Comparison of ENCODE assay signal across 8 mouse cellular contexts in the genomic region with DNA sequence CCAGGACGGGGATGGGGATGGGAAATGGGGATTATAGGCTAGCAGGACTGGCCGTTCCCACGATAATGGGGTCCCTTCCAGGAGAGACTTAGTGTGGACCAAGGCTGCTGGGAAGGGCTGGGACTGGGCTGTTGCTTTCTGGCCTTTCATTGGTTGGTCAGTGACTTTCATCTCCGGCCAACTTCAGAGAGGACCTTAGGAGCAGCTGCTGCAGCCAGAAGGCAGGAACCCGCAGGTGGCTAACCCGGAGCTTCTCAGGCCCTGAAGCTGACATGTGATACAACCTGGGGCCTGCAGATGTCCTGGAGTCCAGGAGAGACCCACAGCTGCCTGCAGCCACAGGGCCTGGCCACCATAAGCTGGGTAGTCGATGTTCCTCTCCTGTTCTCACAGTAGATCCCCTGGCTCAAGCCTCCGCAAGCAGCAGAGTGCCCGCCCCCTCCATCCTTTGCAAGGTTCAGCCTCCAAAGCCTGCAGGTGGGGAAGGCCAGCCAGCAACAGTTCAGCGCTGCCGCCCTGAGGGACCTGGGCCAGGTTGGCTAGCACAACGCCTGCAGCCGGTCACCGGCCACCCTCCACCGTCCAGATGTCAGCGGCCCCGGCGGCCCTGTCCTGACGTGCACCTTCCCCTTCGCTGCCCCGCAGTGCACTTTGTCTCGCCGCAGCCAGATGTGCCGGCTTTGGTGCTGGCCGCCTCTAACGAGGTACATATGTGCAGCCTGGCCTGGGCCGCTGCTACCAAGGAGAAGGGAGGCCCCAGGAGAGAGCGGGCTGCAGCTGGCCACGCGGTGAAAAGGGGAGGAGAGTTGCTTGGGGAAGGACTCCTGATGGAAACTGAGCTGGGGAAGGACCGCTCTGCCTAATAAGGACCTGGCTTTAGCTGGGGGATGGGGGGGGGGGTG. TPM values are rescaled to one million over a fixed set of nuclear protein-coding genes. Genes with fewer than 3 reads are reported as not detected.
DNase-seq lines count a peak whose midpoint lies in the region; ATAC-seq and TF ChIP-seq lines count a peak whose summit lies in the region.

No protein-coding gene starts in this region.

- ATAC-seq in lung, embryonic 14.5 days (ENCODE audit: insufficient read depth): peak; percentile 81
- 0 out of 2 replicates have a peak, but pooled peaks have one; percentile 46 for ATAC-seq in hindbrain, embryonic 13.5 days (ENCODE audit: low FRiP score)
- ATAC-seq in liver, postnatal 0 days: peak; percentile 33; the same call in 1 of the 2 replicates
- no peak for ATAC-seq in activated CD4-positive, CD25-positive, alpha-beta regulatory T cell, adult 4 months
- no peak for ATAC-seq in frontal cortex, adult (ENCODE audit: low TSS enrichment)

- H3K9ac ChIP-seq in lung, embryonic 14.5 days: peak overlapping the region; percentile 24; the same call in 1 of the 2 replicates
- peak overlapping the region; percentile 61 for H3K9ac ChIP-seq in hindbrain, embryonic 13.5 days
- H3K9ac ChIP-seq in liver, postnatal 0 days (replicated peaks): 0 out of 2 replicates have a peak overlapping the region, but pooled peaks have one; percentile 21

- peak overlapping the region; percentile 22; the same call in 1 of the 2 replicates for H3K4me3 ChIP-seq in lung, embryonic 14.5 days (ENCODE audit: low read depth, low read length)
- peak overlapping the region; percentile 54 for H3K4me3 ChIP-seq in gastrocnemius, adult 2 months
- H3K4me3 ChIP-seq in hindbrain, embryonic 13.5 days: peak overlapping the region; percentile 5; the same call in 1 of the 2 replicates
- H3K4me3 ChIP-seq in liver, postnatal 0 days (ENCODE audit: low read depth, low read length): no peak overlapping the region
- peak overlapping the region; percentile 37 for H3K4me3 ChIP-seq in small intestine, adult 2 months (ENCODE audit: low read depth, low read length)

- DNase-seq in lung, embryonic 14.5 days: peak; percentile 68
- DNase-seq in lung, postnatal 36 days: no peak
- DNase-seq in gastrocnemius, adult 2 months: peak; percentile 84
- peak; percentile 39 for DNase-seq in liver, postnatal 0 days

- TF ChIP-seq CTCF in lung, embryonic 14.5 days (IDR thresholded peaks at IDR 0.05; ENCODE audit: low read depth): no peak
- TF ChIP-seq CTCF in gastrocnemius, adult 2 months (IDR thresholded peaks at IDR 0.05): no peak
- no peak for TF ChIP-seq CTCF in liver, postnatal 0 days (IDR thresholded peaks at IDR 0.05; ENCODE audit: low read depth)
- TF ChIP-seq CTCF in small intestine, adult 2 months (IDR thresholded peaks at IDR 0.05; ENCODE audit: extremely low read depth, insufficient read length, insufficient replicate concordance, low read depth, low read length): no peak

- WGBS in lung, embryonic 14.5 days: 11% methylated on average over 31 of the region's 31 CpGs
- whole genome bisulfite sequencing in hindbrain, embryonic 13.5 days: 11% methylated on average over 31 of the region's 31 CpGs
- WGBS in liver, postnatal 0 days (ENCODE audit: insufficient replicate concordance): 27% methylated on average over 31 of the region's 31 CpGs
- 32% methylated on average over 31 of the region's 31 CpGs for WGBS in small intestine, adult 2 months

- H3K27ac ChIP-seq in lung, embryonic 14.5 days (ENCODE audit: low read depth): peak overlapping the region; percentile 16; the same call in 1 of the 2 replicates
- peak overlapping the region; percentile 85 for H3K27ac ChIP-seq in gastrocnemius, adult 2 months
- H3K27ac ChIP-seq in hindbrain, embryonic 13.5 days: peak overlapping the region; percentile 20
- H3K27ac ChIP-seq in liver, postnatal 0 days (ENCODE audit: low read depth): no peak overlapping the region
- peak overlapping the region; percentile 39 for H3K27ac ChIP-seq in small intestine, adult 2 months (ENCODE audit: insufficient read depth, low read depth, low read length)

- no peak for TF ChIP-seq EP300 in liver, postnatal 0 days (IDR thresholded peaks at IDR 0.05; ENCODE audit: low read depth)

- peaks cover 9% of the 10 kb centered on the region for H3K4me1 ChIP-seq in lung, embryonic 14.5 days (ENCODE audit: insufficient read depth)
- peaks cover 15% of the 10 kb centered on the region for H3K4me1 ChIP-seq in hindbrain, embryonic 13.5 days (replicated peaks)
- H3K4me1 ChIP-seq in liver, postnatal 0 days (ENCODE audit: insufficient read depth): peaks cover 32% of the 10 kb centered on the region
- H3K4me1 ChIP-seq in small intestine, adult 2 months (ENCODE audit: control insufficient read depth, insufficient read depth, insufficient read length, low read length): peaks cover 41% of the 10 kb centered on the region

- H3K4me2 ChIP-seq in lung, embryonic 14.5 days: peak overlapping the region; percentile 61
- H3K4me2 ChIP-seq in hindbrain, embryonic 13.5 days: peak overlapping the region; percentile 49
- peak overlapping the region; percentile 32; the same call in 1 of the 2 replicates for H3K4me2 ChIP-seq in liver, postnatal 0 days (ENCODE audit: low read depth, low read length)

- no peak for TF ChIP-seq POLR2A in small intestine, adult 2 months (IDR thresholded peaks at IDR 0.05; ENCODE audit: low read depth, low read length)

- no peaks in the 10 kb centered on the region for H3K27me3 ChIP-seq in lung, embryonic 14.5 days (ENCODE audit: insufficient read depth, low read length)
- H3K27me3 ChIP-seq in hindbrain, embryonic 13.5 days: peaks cover 6% of the 10 kb centered on the region; the same call in 1 of the 2 replicates
- 0 out of 2 replicates have a peak, but pooled peaks cover 8% of the 10 kb centered on the region for H3K27me3 ChIP-seq in liver, postnatal 0 days (ENCODE audit: insufficient read depth, low read length)
- H3K27me3 ChIP-seq in small intestine, adult 2 months (ENCODE audit: control insufficient read depth, insufficient read depth, low read length): no peaks in the 10 kb centered on the region

- intact Hi-C loops in gastrocnemius, adult 2 months (cut with DNase I): no loop called here

- no peaks in the 10 kb centered on the region for H3K9me3 ChIP-seq in lung, embryonic 14.5 days (ENCODE audit: low read depth, low read length)
- H3K9me3 ChIP-seq in hindbrain, embryonic 13.5 days: no peaks in the 10 kb centered on the region
- H3K9me3 ChIP-seq in liver, postnatal 0 days (ENCODE audit: low read length): no peaks in the 10 kb centered on the region

- H3K36me3 ChIP-seq in lung, embryonic 14.5 days (ENCODE audit: insufficient read depth): no peaks in the 10 kb centered on the region
- no peaks in the 10 kb centered on the region for H3K36me3 ChIP-seq in hindbrain, embryonic 13.5 days
- no peaks in the 10 kb centered on the region for H3K36me3 ChIP-seq in liver, postnatal 0 days (replicated peaks; ENCODE audit: insufficient read depth, low read length)
- H3K36me3 ChIP-seq in small intestine, adult 2 months (ENCODE audit: control insufficient read depth, insufficient read depth, low read length): no peaks in the 10 kb centered on the region

RNA-seq across cellular contexts. Expression of a gene that starts 55.3 kb away (rescaled TPM):
- polyA plus RNA-seq in lung, embryonic 14.5 days (2014; fragmentation: Nextera tagmentation; extraction: Ambion mirVana): 15.7 and 19.2 TPM in 2 replicates
- 1 to 10 TPM in 1 of 2 experiments, under 1 TPM in 1; 0.74 to 1.1 TPM for total RNA-seq in gastrocnemius, adult 2 months (2021)
- polyA plus RNA-seq in hindbrain, embryonic 13.5 days (2015; fragmentation: Nextera tagmentation; extraction: Ambion mirVana): 3.8 and 5.3 TPM in 2 replicates
- 6.3 and 8.9 TPM in 2 replicates for polyA plus RNA-seq in liver, postnatal 0 days (2015; fragmentation: Nextera tagmentation; extraction: Ambion mirVana)
- polyA plus RNA-seq in small intestine, adult 2 months (2012; rRNA removed): 14.0 and 16.3 TPM in 2 replicates
- 1 to 10 TPM in 1 of 2 experiments, under 1 TPM in 1; 0.79 to 2.5 TPM for polyA plus RNA-seq in activated CD4-positive, CD25-positive, alpha-beta regulatory T cell, adult 4 months (2017; shearing (Covaris generic))

Comparison
In these comparisons a context has a peak if more than half of its experiments do, and no peak if none do; other contexts are left out.
1. ATAC-seq: peak in lung, embryonic 14.5 days (single experiment), hindbrain, embryonic 13.5 days (single experiment) and liver, postnatal 0 days (single experiment); none in activated CD4-positive, CD25-positive, alpha-beta regulatory T cell, adult 4 months (single experiment) and frontal cortex, adult (single experiment).
2. Peak in every context shown above with its lines, with median percentiles within 50 percentile points of each other: H3K4me2 ChIP-seq and H3K9ac ChIP-seq.